Mouse (Mus musculus): Measurements from ENCODE around the gene Dgki. TPM values are rescaled to one million over a fixed set of nuclear protein-coding genes. Genes with fewer than 3 reads are reported as not detected.

Gene Dgki
- total and polyA plus RNA-seq, 3 experiments, result 4.4 to 8.7 (median 7.7) TPM

- Histone ChIP-seq H3K9ac (ENCODE audit: insufficient read depth, low read depth) (no peak overlapping the region), H3K79me2 (replicated peaks; ENCODE audit: control insufficient read depth, extremely low read depth, insufficient read depth, poor library complexity, severe bottlenecking) (no peaks in the 10 kb centered on the region), H3K9me3 (replicated peaks; ENCODE audit: low read length) (no peaks in the 10 kb centered on the region), H3K4me3 (replicated peaks in 1 of 3; ENCODE audit: low read depth in 2 of 3, low read length in 2 of 3, poor library complexity in 1 of 3) (no peak overlapping the region), H3K4me2 (ENCODE audit: insufficient read depth, low read depth, poor library complexity, severe bottlenecking) (no peak overlapping the region), H3K27ac (ENCODE audit: insufficient read depth, low read depth) (no peak overlapping the region), H3K4me1 (ENCODE audit: control insufficient read depth in 1 of 2, insufficient read depth in 2 of 2) (no peaks in the 10 kb centered on the region), H3K27me3 (replicated peaks) (no peaks in the 10 kb centered on the region), H3K36me3 (replicated peaks in 1 of 2; ENCODE audit: control insufficient read depth in 1 of 2, insufficient read depth in 1 of 2, low read length in 1 of 2) (peaks cover 7 to 36% of the 10 kb centered on the region in 2 experiments)
- TF ChIP-seq USF1 (IDR thresholded peaks at IDR 0.05; ENCODE audit: low read depth, low read length), result no peak
- TF ChIP-seq CHD2 (IDR thresholded peaks at IDR 0.05; ENCODE audit: low read length), result no peak
- TF ChIP-seq RCOR1 (conservative IDR thresholded peaks at IDR 0.05; ENCODE audit: low read depth, low read length), result no peak
- TF ChIP-seq BHLHE40 (IDR thresholded peaks at IDR 0.05; ENCODE audit: low read depth, low read length), result no peak
- no peak for TF ChIP-seq ZNF384 (IDR thresholded peaks at IDR 0.05; ENCODE audit: low read depth, low read length)
- TF ChIP-seq POLR2AphosphoS2 (IDR thresholded peaks at IDR 0.05; ENCODE audit: low read depth, low read length), result no peak
- TF ChIP-seq POLR2A (IDR thresholded peaks at IDR 0.05; ENCODE audit: low read depth, low read length), result no peak
- no peak for TF ChIP-seq MAZ (IDR thresholded peaks at IDR 0.05; ENCODE audit: low read depth, low read length)
- no peak for TF ChIP-seq PAX5 (IDR thresholded peaks at IDR 0.05; ENCODE audit: low read length)
- no peak for TF ChIP-seq HCFC1 (IDR thresholded peaks at IDR 0.05; ENCODE audit: low read depth, low read length)
- TF ChIP-seq GABPA (IDR thresholded peaks at IDR 0.05; ENCODE audit: insufficient replicate concordance, low read depth, low read length), result no peak
- no peak for TF ChIP-seq MAX (IDR thresholded peaks at IDR 0.05; ENCODE audit: low read length)
- TF ChIP-seq ETS1 (conservative IDR thresholded peaks at IDR 0.05; ENCODE audit: low read depth, low read length), result no peak
- TF ChIP-seq MYC (IDR thresholded peaks at IDR 0.05; ENCODE audit: low read depth, low read length), result no peak
- no peak for DNase-seq (ENCODE audit: extremely low read depth)
- in situ Hi-C loops (cut with MboI; ENCODE audit: low pct_ligation_motif_present, low pct_unique_long_range_greater_than_20kb, low sequenced_read_pairs), result no loop called here
- dilution Hi-C loops (cut with MboI; ENCODE audit: extremely low pct_ligation_motif_present, extremely low pct_unique_long_range_greater_than_20kb, low sequenced_read_pairs), result no loop called here
Measured at GRCm38 (mm10) chr6:36850422-36851129, 449.4 kb downstream of the Dgki start.

DNA sequence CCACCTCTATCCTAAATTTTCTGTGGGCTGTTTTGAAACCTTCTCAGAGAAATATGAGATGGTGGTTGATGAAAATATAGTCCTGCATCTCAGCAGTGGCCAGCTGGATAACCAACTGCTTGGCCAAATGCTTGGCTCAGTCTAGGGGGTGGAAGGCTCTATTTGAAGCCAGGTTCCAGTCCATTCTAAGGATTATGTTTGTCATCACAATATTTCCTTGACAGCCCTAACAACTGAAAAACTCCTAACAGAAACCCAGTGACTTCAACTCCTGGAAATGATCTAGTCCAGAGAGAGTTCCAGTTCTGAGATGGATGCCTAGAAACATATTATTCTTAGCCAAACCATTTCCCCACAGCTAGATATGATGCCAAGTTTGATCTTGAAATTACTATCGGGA is 454.7 kb downstream of the Dgki start:
- Histone ChIP-seq H3K36me3 (replicated peaks in 1 of 2; ENCODE audit: control insufficient read depth in 1 of 2, insufficient read depth in 1 of 2, low read length in 1 of 2) (peaks cover 7 to 21% of the 10 kb centered on the region in 2 experiments), H3K27ac (ENCODE audit: insufficient read depth, low read depth) (no peak overlapping the region), H3K27me3 (replicated peaks) (no peaks in the 10 kb centered on the region), H3K79me2 (replicated peaks; ENCODE audit: control insufficient read depth, extremely low read depth, insufficient read depth, poor library complexity, severe bottlenecking) (no peaks in the 10 kb centered on the region), H3K4me1 (ENCODE audit: control insufficient read depth in 1 of 2, insufficient read depth in 2 of 2) (peaks cover 0 to 3% of the 10 kb centered on the region in 2 experiments; a peak in 1 of 4 replicates), H3K9ac (ENCODE audit: insufficient read depth, low read depth) (no peak overlapping the region), H3K4me2 (ENCODE audit: insufficient read depth, low read depth, poor library complexity, severe bottlenecking) (no peak overlapping the region), H3K9me3 (replicated peaks; ENCODE audit: low read length) (no peaks in the 10 kb centered on the region), H3K4me3 (replicated peaks in 1 of 3; ENCODE audit: low read depth in 2 of 3, low read length in 2 of 3, poor library complexity in 1 of 3) (no peak overlapping the region)
- dilution Hi-C loops (cut with MboI; ENCODE audit: extremely low pct_ligation_motif_present, extremely low pct_unique_long_range_greater_than_20kb, low sequenced_read_pairs), result no loop called here
- TF ChIP-seq IRF4 (IDR thresholded peaks at IDR 0.05; ENCODE audit: low read depth, low read length) (no peak), MAZ (IDR thresholded peaks at IDR 0.05; ENCODE audit: low read depth, low read length) (no peak), SIN3A (IDR thresholded peaks at IDR 0.05; ENCODE audit: low read length) (no peak)
- DNase-seq (ENCODE audit: extremely low read depth), result no peak
- in situ Hi-C loops (cut with MboI; ENCODE audit: low pct_ligation_motif_present, low pct_unique_long_range_greater_than_20kb, low sequenced_read_pairs), result no loop called here

Data from CH12.LX (cell line).